Mouse (Mus musculus): ENCODE measurements around the gene Gm49403.
A peak's percentile ranks its signal among the peaks of the same experiment; 100 is the strongest.
"Not testable (repeated sequence)": the region's sequence is repeated elsewhere in the genome, so short reads cannot be mapped to it uniquely, and the experiment has no call there.

Gene Gm49403

GRCm38 (mm10) chr19:8883616-8884015, at the start of gene Gm49403, which contains the start of gene Lbhd1:
Gene Gm49403, plus strand, starts transcription at chr19:8883930.
Gene Lbhd1, plus strand, starts transcription at chr19:8883732.
- no peak for DNase-seq (ENCODE audit: low spot score)

GRCm38 (mm10) chr19:8836327-8836726, 47.4 kb upstream of the Gm49403 start:
- not testable (repeated sequence) for DNase-seq (ENCODE audit: low spot score)

- DNase-seq (ENCODE audit: low spot score): no peak
These were observed 46.4 kb upstream of the Gm49403 start, which contains the start of gene Bscl2 for GRCm38 (mm10) chr19:8837251-8837791. Gene Bscl2, plus strand, starts transcription at chr19:8837467.

GRCm38 (mm10) chr19:8838041-8838730, 45.5 kb upstream of the Gm49403 start:
- no peak for DNase-seq (ENCODE audit: low spot score)

GRCm38 (mm10) chr19:8839103-8839907, 44.4 kb upstream of the Gm49403 start, which contains the start of gene Gng3:
Gene Gng3, minus strand, starts transcription at chr19:8839194.
- DNase-seq (ENCODE audit: low spot score): no peak

- peak; percentile 54 for DNase-seq (ENCODE audit: low spot score)
These were observed 43.6 kb upstream of the Gm49403 start for GRCm38 (mm10) chr19:8839908-8840791.

GRCm38 (mm10) chr19:8841012-8841411, 42.7 kb upstream of the Gm49403 start:
- DNase-seq (ENCODE audit: low spot score): no peak

- DNase-seq (ENCODE audit: low spot score): no peak
These were observed 40.8 kb upstream of the Gm49403 start for GRCm38 (mm10) chr19:8842961-8843360.

GRCm38 (mm10) chr19:8844371-8845129, 39.2 kb upstream of the Gm49403 start:
- peak; percentile 79 for DNase-seq (ENCODE audit: low spot score)

- no peak for DNase-seq (ENCODE audit: low spot score)
These were observed 35.4 kb upstream of the Gm49403 start for GRCm38 (mm10) chr19:8848356-8848755.

- DNase-seq (ENCODE audit: low spot score): peak; percentile 82
These were observed 33.3 kb upstream of the Gm49403 start, which contains the start of gene Lrrn4cl for GRCm38 (mm10) chr19:8850402-8850901. Gene Lrrn4cl, plus strand, starts transcription at chr19:8850768.

- DNase-seq (ENCODE audit: low spot score): no peak
These were observed 32.1 kb upstream of the Gm49403 start for GRCm38 (mm10) chr19:8851639-8852038.

GRCm38 (mm10) chr19:8852236-8852928, 31.3 kb upstream of the Gm49403 start:
- DNase-seq (ENCODE audit: low spot score): no peak

- no peak for DNase-seq (ENCODE audit: low spot score)
These were observed 30.6 kb upstream of the Gm49403 start for GRCm38 (mm10) chr19:8853117-8853516.

GRCm38 (mm10) chr19:8857689-8858088, 26.0 kb upstream of the Gm49403 start:
- no peak for DNase-seq (ENCODE audit: low spot score)

GRCm38 (mm10) chr19:8859018-8859417, 24.7 kb upstream of the Gm49403 start:
- DNase-seq (ENCODE audit: low spot score): no peak

- DNase-seq (ENCODE audit: low spot score): no peak
These were observed 19.5 kb upstream of the Gm49403 start for GRCm38 (mm10) chr19:8864265-8864664.

GRCm38 (mm10) chr19:8870381-8870780, 13.3 kb upstream of the Gm49403 start:
- DNase-seq (ENCODE audit: low spot score): not testable (repeated sequence)

GRCm38 (mm10) chr19:8870838-8871237, 12.9 kb upstream of the Gm49403 start:
- DNase-seq (ENCODE audit: low spot score): no peak
